Mouse (Mus musculus): ENCODE results near the gene Ercc5. TPM values are rescaled to one million over a fixed set of nuclear protein-coding genes. Genes with fewer than 3 reads are reported as not detected.
A peak's percentile ranks its signal among the peaks of the same experiment; 100 is the strongest.

Gene Ercc5
- polyA plus RNA-seq, 1 experiment from 2014 or later: 40.9 TPM

GRCm38 (mm10) chr1:44161818-44162217, 14.3 kb downstream of the Ercc5 start:
- Histone ChIP-seq H3K9ac (ENCODE audit: low read length) (no peak overlapping the region), H3K36me3 (ENCODE audit: control insufficient read depth, insufficient read depth, low read length) (peaks cover 17% of the 10 kb centered on the region), H3K4me3 (ENCODE audit: low read depth, low read length) (no peak overlapping the region), H3K9me3 (ENCODE audit: control insufficient read depth, low read length) (no peaks in the 10 kb centered on the region), H3K27ac (ENCODE audit: low read depth, low read length) (no peak overlapping the region), H3K4me1 (replicated peaks; ENCODE audit: control insufficient read depth, insufficient read depth, low read length) (no peaks in the 10 kb centered on the region), H3K27me3 (ENCODE audit: control insufficient read depth, insufficient read depth, low read length) (no peaks in the 10 kb centered on the region), H3K4me2 (ENCODE audit: low read depth, low read length, severe bottlenecking) (no peak overlapping the region)
- no peak for ATAC-seq (replicated peaks; ENCODE audit: low FRiP score)
- WGBS: 96% methylated on average over 6 of the region's 6 CpGs
- no peak for DNase-seq (ENCODE audit: low spot score)

GRCm38 (mm10) chr1:44162389-44162788, 14.8 kb downstream of the Ercc5 start:
- Histone ChIP-seq H3K9ac (ENCODE audit: low read length) (no peak overlapping the region), H3K4me3 (ENCODE audit: low read depth, low read length) (no peak overlapping the region), H3K9me3 (ENCODE audit: control insufficient read depth, low read length) (no peaks in the 10 kb centered on the region), H3K4me1 (replicated peaks; ENCODE audit: control insufficient read depth, insufficient read depth, low read length) (no peaks in the 10 kb centered on the region), H3K4me2 (ENCODE audit: low read depth, low read length, severe bottlenecking) (no peak overlapping the region), H3K27me3 (ENCODE audit: control insufficient read depth, insufficient read depth, low read length) (no peaks in the 10 kb centered on the region), H3K27ac (ENCODE audit: low read depth, low read length) (no peak overlapping the region), H3K36me3 (ENCODE audit: control insufficient read depth, insufficient read depth, low read length) (peaks cover 23% of the 10 kb centered on the region)
- DNase-seq (ENCODE audit: low spot score) (no peak), ATAC-seq (replicated peaks; ENCODE audit: low FRiP score) (no peak)
- WGBS: 90% methylated on average over 5 of the region's 5 CpGs

- Histone ChIP-seq H3K27me3 (ENCODE audit: control insufficient read depth, insufficient read depth, low read length) (no peaks in the 10 kb centered on the region), H3K4me3 (ENCODE audit: low read depth, low read length) (no peak overlapping the region)
These were observed 20.4 kb downstream of the Ercc5 start for GRCm38 (mm10) chr1:44167859-44168383.

GRCm38 (mm10) chr1:44172656-44173055, 25.1 kb downstream of the Ercc5 start:
- H3K27me3 ChIP-seq (ENCODE audit: control insufficient read depth, insufficient read depth, low read length): no peaks in the 10 kb centered on the region
- no peak for ATAC-seq (replicated peaks; ENCODE audit: low FRiP score)
- no peaks in the 10 kb centered on the region for H3K4me1 ChIP-seq (replicated peaks; ENCODE audit: control insufficient read depth, insufficient read depth, low read length)
- no peak overlapping the region for H3K4me2 ChIP-seq (ENCODE audit: low read depth, low read length, severe bottlenecking)
- H3K27ac ChIP-seq (ENCODE audit: low read depth, low read length): no peak overlapping the region
- no peak for DNase-seq (ENCODE audit: low spot score)
- no peak overlapping the region for H3K4me3 ChIP-seq (ENCODE audit: low read depth, low read length)
- no peaks in the 10 kb centered on the region; the same call in 1 of the 2 replicates for H3K9me3 ChIP-seq (ENCODE audit: control insufficient read depth, low read length)
- H3K9ac ChIP-seq (ENCODE audit: low read length): no peak overlapping the region
- 94% methylated on average over 4 of the region's 4 CpGs for WGBS
- peaks cover 21% of the 10 kb centered on the region for H3K36me3 ChIP-seq (ENCODE audit: control insufficient read depth, insufficient read depth, low read length)

More at GRCm38 (mm10) chr1:44167859-44168383, 20.4 kb downstream of the Ercc5 start:
- H3K9ac ChIP-seq (ENCODE audit: low read length): no peak overlapping the region
- 92% methylated on average over 3 of the region's 3 CpGs for WGBS
- H3K9me3 ChIP-seq (ENCODE audit: control insufficient read depth, low read length): no peaks in the 10 kb centered on the region; the same call in 1 of the 2 replicates
- H3K4me1 ChIP-seq (replicated peaks; ENCODE audit: control insufficient read depth, insufficient read depth, low read length): no peaks in the 10 kb centered on the region
- DNase-seq (ENCODE audit: low spot score) (no peak), ATAC-seq (replicated peaks; ENCODE audit: low FRiP score) (no peak)
- no peak overlapping the region for H3K4me2 ChIP-seq (ENCODE audit: low read depth, low read length, severe bottlenecking)
- no peak overlapping the region for H3K27ac ChIP-seq (ENCODE audit: low read depth, low read length)
- peaks cover 34% of the 10 kb centered on the region for H3K36me3 ChIP-seq (ENCODE audit: control insufficient read depth, insufficient read depth, low read length)

- H3K9ac ChIP-seq (ENCODE audit: low read length): no peak overlapping the region
- no peak for ATAC-seq (replicated peaks; ENCODE audit: low FRiP score)
- H3K9me3 ChIP-seq (ENCODE audit: control insufficient read depth, low read length): no peaks in the 10 kb centered on the region; the same call in 1 of the 2 replicates
- H3K27me3 ChIP-seq (ENCODE audit: control insufficient read depth, insufficient read depth, low read length): no peaks in the 10 kb centered on the region
- H3K36me3 ChIP-seq (ENCODE audit: control insufficient read depth, insufficient read depth, low read length): peaks cover 15% of the 10 kb centered on the region; the same call in 1 of the 2 replicates
- no peak overlapping the region for H3K27ac ChIP-seq (ENCODE audit: low read depth, low read length)
- 84% methylated on average over 8 of the region's 8 CpGs for WGBS
- H3K4me1 ChIP-seq (replicated peaks; ENCODE audit: control insufficient read depth, insufficient read depth, low read length): no peaks in the 10 kb centered on the region
- H3K4me2 ChIP-seq (ENCODE audit: low read depth, low read length, severe bottlenecking): no peak overlapping the region
- no peak overlapping the region for H3K4me3 ChIP-seq (ENCODE audit: low read depth, low read length)
- DNase-seq (ENCODE audit: low spot score): no peak
These were observed 26.4 kb downstream of the Ercc5 start for GRCm38 (mm10) chr1:44173903-44174302.

- no peaks in the 10 kb centered on the region for H3K9me3 ChIP-seq (ENCODE audit: control insufficient read depth, low read length)
- no peak overlapping the region for H3K9ac ChIP-seq (ENCODE audit: low read length)
- H3K4me3 ChIP-seq (ENCODE audit: low read depth, low read length): no peak overlapping the region
- ATAC-seq (replicated peaks; ENCODE audit: low FRiP score) (no peak), DNase-seq (ENCODE audit: low spot score) (no peak)
- H3K27ac ChIP-seq (ENCODE audit: low read depth, low read length): no peak overlapping the region
- 94% methylated on average over 5 of the region's 5 CpGs for WGBS
- H3K4me1 ChIP-seq (replicated peaks; ENCODE audit: control insufficient read depth, insufficient read depth, low read length): no peaks in the 10 kb centered on the region
- no peaks in the 10 kb centered on the region for H3K27me3 ChIP-seq (ENCODE audit: control insufficient read depth, insufficient read depth, low read length)
- H3K4me2 ChIP-seq (ENCODE audit: low read depth, low read length, severe bottlenecking): no peak overlapping the region
- H3K36me3 ChIP-seq (ENCODE audit: control insufficient read depth, insufficient read depth, low read length): peaks cover 6% of the 10 kb centered on the region
These were observed 30.5 kb downstream of the Ercc5 start for GRCm38 (mm10) chr1:44178086-44178485.

- Histone ChIP-seq H3K4me3 (ENCODE audit: low read depth, low read length) (no peak overlapping the region), H3K27me3 (ENCODE audit: control insufficient read depth, insufficient read depth, low read length) (no peaks in the 10 kb centered on the region), H3K9ac (ENCODE audit: low read length) (no peak overlapping the region), H3K4me2 (ENCODE audit: low read depth, low read length, severe bottlenecking) (no peak overlapping the region), H3K4me1 (replicated peaks; ENCODE audit: control insufficient read depth, insufficient read depth, low read length) (no peaks in the 10 kb centered on the region), H3K36me3 (ENCODE audit: control insufficient read depth, insufficient read depth, low read length) (peaks cover 4% of the 10 kb centered on the region), H3K27ac (ENCODE audit: low read depth, low read length) (no peak overlapping the region), H3K9me3 (ENCODE audit: control insufficient read depth, low read length) (no peaks in the 10 kb centered on the region)
- no peak for DNase-seq (ENCODE audit: low spot score)
- no peak for ATAC-seq (replicated peaks; ENCODE audit: low FRiP score)
These were observed 38.9 kb downstream of the Ercc5 start for GRCm38 (mm10) chr1:44186396-44186795.

GRCm38 (mm10) chr1:44198273-44199171, 51.0 kb downstream of the Ercc5 start:
- Histone ChIP-seq H3K4me2 (ENCODE audit: low read depth, low read length, severe bottlenecking) (peak overlapping the region; percentile 79), H3K27me3 (ENCODE audit: control insufficient read depth, insufficient read depth, low read length) (no peaks in the 10 kb centered on the region; the same call in 1 of the 2 replicates), H3K9ac (ENCODE audit: low read length) (no peak overlapping the region; the same call in 1 of the 2 replicates), H3K9me3 (ENCODE audit: control insufficient read depth, low read length) (no peaks in the 10 kb centered on the region), H3K27ac (ENCODE audit: low read depth, low read length) (no peak overlapping the region), H3K4me1 (replicated peaks; ENCODE audit: control insufficient read depth, insufficient read depth, low read length) (no peaks in the 10 kb centered on the region), H3K36me3 (ENCODE audit: control insufficient read depth, insufficient read depth, low read length) (no peaks in the 10 kb centered on the region), H3K4me3 (ENCODE audit: low read depth, low read length) (peak overlapping the region; percentile 31)
- DNase-seq (ENCODE audit: low spot score) (peak; percentile 64), ATAC-seq (replicated peaks; ENCODE audit: low FRiP score) (peak; percentile 66)
- WGBS: 13% methylated on average over 47 of the region's 47 CpGs

All from forebrain, embryonic 11.5 days (tissue).